Mouse (Mus musculus): ENCODE data around the gene Krt18.
"Not testable (repeated sequence)": the region's sequence is repeated elsewhere in the genome, so short reads cannot be mapped to it uniquely, and the experiment has no call there.

Gene Krt18

GRCm38 (mm10) chr15:102070476-102071467, 42.8 kb downstream of the Krt18 start:
- no peak for DNase-seq (ENCODE audit: low spot score)

DNA sequence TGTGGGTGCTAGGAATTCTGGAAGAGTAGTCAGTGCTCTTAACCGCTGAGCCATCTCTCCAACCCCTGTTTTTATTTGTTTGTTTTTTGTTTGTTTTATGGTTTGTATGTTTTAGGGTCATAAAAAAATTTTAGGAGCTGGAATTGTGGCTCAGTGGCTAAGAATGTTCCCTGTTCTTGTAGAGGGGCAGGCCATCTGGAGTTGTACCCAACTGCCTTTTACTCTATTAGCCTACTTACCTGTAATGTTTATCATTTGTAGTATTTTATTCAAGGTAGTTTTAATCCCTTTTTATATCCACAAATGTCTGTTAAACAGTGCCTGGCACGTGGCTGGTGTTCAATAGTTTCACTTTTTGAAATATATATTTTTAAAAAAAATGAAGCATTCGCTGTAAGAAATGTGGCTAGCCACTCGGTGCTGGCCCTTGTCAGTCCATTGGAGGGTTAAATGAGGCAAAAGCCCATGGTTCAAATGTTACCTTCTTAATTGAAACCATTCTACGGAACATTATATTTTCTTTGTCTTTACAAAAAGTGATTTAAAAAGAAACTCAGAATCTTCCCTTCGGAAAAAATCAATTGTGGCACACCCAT, 45.1 kb downstream of the Krt18 start:
- no peak for DNase-seq (ENCODE audit: low spot score)

- DNase-seq (ENCODE audit: low spot score) = peak; percentile 99
Observed at GRCm38 (mm10) chr15:102073559-102074069, 45.6 kb downstream of the Krt18 start, which contains the start of gene Eif4b. Eif4b (plus strand) TSS chr15:102073773.

DNA sequence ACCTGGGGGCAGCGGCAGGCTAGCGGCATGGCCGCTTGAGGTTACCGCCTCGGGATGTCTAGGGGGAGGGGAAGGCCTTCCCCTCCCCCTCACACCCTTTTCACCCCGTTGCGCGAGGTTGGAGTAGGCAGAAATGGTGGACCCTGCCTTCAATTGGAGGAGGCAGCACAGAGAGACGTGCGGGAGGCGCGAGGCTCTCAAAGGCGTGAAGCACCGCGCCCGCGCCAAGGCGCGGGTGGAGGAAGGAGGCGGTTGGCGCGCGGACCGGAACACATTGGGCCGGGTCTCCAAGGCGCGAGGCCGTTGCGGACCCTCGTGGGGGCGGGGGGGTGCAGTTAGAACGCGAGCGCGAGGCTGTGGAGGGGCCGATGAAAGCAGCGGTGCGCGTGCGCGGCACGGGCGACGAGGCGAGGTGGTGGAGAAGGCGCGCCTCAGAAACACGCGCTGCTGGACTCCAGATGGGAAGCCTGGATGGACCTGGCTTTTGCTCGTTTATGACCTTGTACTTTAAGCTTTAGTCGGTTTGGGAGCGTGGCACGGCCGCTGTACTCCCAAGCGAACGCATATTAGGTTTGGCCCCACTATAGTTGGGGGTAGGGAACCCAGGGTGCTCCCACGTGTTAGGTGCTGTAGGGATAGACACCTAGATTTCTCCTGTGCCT, 46.2 kb downstream of the Krt18 start:
- DNase-seq (ENCODE audit: low spot score) = peak; percentile 52

DNA sequence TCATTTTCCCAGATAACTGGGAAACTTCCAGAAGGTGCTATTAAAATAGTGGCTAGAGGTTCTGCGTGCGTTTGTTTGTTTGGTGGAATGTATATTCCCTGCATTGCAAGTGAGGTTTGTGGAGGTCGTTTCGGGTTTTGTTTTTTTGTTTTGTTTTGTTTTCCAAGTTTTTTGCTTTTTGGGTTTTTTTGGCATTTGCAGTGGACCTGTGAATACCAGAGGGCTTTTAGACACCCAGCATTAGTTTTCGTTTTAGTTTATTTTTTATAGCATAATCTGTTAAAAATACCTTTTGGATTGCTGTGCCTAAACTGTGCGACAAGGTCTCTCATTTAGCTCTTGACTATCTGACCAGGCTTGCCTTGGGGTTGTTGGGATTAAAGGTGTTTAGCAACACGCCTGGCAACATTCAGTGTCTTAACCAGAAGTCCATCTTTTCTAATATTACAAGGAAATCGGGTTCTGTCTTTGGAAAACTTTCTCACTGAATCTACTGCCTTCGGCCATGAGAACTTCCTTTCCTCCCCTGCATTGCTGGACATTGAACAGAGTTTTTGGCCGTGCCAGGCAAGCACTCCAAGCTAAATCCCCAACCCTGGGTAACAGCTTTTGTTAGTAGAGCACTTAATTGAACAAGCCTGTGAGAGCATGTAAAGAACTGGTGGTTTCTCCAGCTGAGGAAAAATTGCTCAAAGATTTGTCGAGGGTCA, 47.1 kb downstream of the Krt18 start:
- DNase-seq (ENCODE audit: low spot score) = no peak

GRCm38 (mm10) chr15:102077111-102077677, 49.2 kb downstream of the Krt18 start:
- no peak for DNase-seq (ENCODE audit: low spot score)

- no peak for DNase-seq (ENCODE audit: low spot score)
Observed at GRCm38 (mm10) chr15:102079221-102079620, 51.2 kb downstream of the Krt18 start.

GRCm38 (mm10) chr15:102079924-102080323, 51.9 kb downstream of the Krt18 start:
- DNase-seq (ENCODE audit: low spot score) = not testable (repeated sequence)

- DNase-seq (ENCODE audit: low spot score) = no peak
Observed at GRCm38 (mm10) chr15:102080429-102080828, 52.4 kb downstream of the Krt18 start.

All from ovary, adult 18-20 months (tissue).